Mouse (Mus musculus): Measurements from ENCODE around the gene Ahnak. TPM values are rescaled to one million over a fixed set of nuclear protein-coding genes. Genes with fewer than 3 reads are reported as not detected.
A peak's percentile ranks its signal among the peaks of the same experiment; 100 is the strongest.

Ahnak gene
- polyA plus RNA-seq, 1 experiment from 2014 or later, result 3.5 TPM

GRCm38 (mm10) chr19:9105101-9105685 lies 116.1 kb downstream of the Ahnak start:
- Histone ChIP-seq H3K9me3 (ENCODE audit: low read length) (no peaks in the 10 kb centered on the region), H3K4me1 (ENCODE audit: insufficient read depth) (peaks cover 4% of the 10 kb centered on the region), H3K27ac (ENCODE audit: low read depth) (no peak overlapping the region), H3K9ac (replicated peaks) (no peak overlapping the region), H3K4me2 (ENCODE audit: low read depth, low read length) (no peak overlapping the region), H3K27me3 (ENCODE audit: insufficient read depth, low read length) (no peaks in the 10 kb centered on the region), H3K36me3 (replicated peaks; ENCODE audit: insufficient read depth, low read length) (no peaks in the 10 kb centered on the region), H3K4me3 (ENCODE audit: low read depth, low read length) (no peak overlapping the region)
- ATAC-seq, result no peak
- TF ChIP-seq EP300 (IDR thresholded peaks at IDR 0.05; ENCODE audit: low read depth) (no peak), CTCF (IDR thresholded peaks at IDR 0.05; ENCODE audit: low read depth) (no peak)
- DNase-seq, result no peak
- 72% methylated on average over 3 of the region's 3 CpGs for WGBS (ENCODE audit: insufficient replicate concordance)

- Histone ChIP-seq H3K36me3 (replicated peaks; ENCODE audit: insufficient read depth, low read length) (no peaks in the 10 kb centered on the region), H3K4me2 (ENCODE audit: low read depth, low read length) (no peak overlapping the region), H3K4me1 (ENCODE audit: insufficient read depth) (peaks cover 4% of the 10 kb centered on the region), H3K4me3 (ENCODE audit: low read depth, low read length) (no peak overlapping the region), H3K9ac (replicated peaks) (no peak overlapping the region), H3K27me3 (ENCODE audit: insufficient read depth, low read length) (no peaks in the 10 kb centered on the region), H3K9me3 (ENCODE audit: low read length) (no peaks in the 10 kb centered on the region), H3K27ac (ENCODE audit: low read depth) (no peak overlapping the region)
- no peak for TF ChIP-seq EP300 (IDR thresholded peaks at IDR 0.05; ENCODE audit: low read depth)
- TF ChIP-seq CTCF (IDR thresholded peaks at IDR 0.05; ENCODE audit: low read depth), result no peak
- ATAC-seq (no peak), DNase-seq (no peak)
- 67% methylated on average over 5 of the region's 5 CpGs for WGBS (ENCODE audit: insufficient replicate concordance)
Measured at GRCm38 (mm10) chr19:9106096-9106495, 117.0 kb downstream of the Ahnak start.

GRCm38 (mm10) chr19:9106751-9107378 lies 117.8 kb downstream of the Ahnak start:
- Histone ChIP-seq H3K27me3 (ENCODE audit: insufficient read depth, low read length) (no peaks in the 10 kb centered on the region), H3K9ac (replicated peaks) (no peak overlapping the region), H3K4me1 (ENCODE audit: insufficient read depth) (peaks cover 4% of the 10 kb centered on the region), H3K9me3 (ENCODE audit: low read length) (no peaks in the 10 kb centered on the region), H3K4me3 (ENCODE audit: low read depth, low read length) (no peak overlapping the region), H3K36me3 (replicated peaks; ENCODE audit: insufficient read depth, low read length) (no peaks in the 10 kb centered on the region), H3K27ac (ENCODE audit: low read depth) (no peak overlapping the region; the same call in 1 of the 2 replicates), H3K4me2 (ENCODE audit: low read depth, low read length) (no peak overlapping the region)
- ATAC-seq, result peak; percentile 61
- 37% methylated on average over 4 of the region's 4 CpGs for WGBS (ENCODE audit: insufficient replicate concordance)
- TF ChIP-seq CTCF (IDR thresholded peaks at IDR 0.05; ENCODE audit: low read depth) (no peak), EP300 (IDR thresholded peaks at IDR 0.05; ENCODE audit: low read depth) (no peak)
- no peak for DNase-seq

- no peak for DNase-seq
- H3K4me2 ChIP-seq (ENCODE audit: low read depth, low read length), result no peak overlapping the region
- TF ChIP-seq CTCF (IDR thresholded peaks at IDR 0.05; ENCODE audit: low read depth), result no peak
- no peak for TF ChIP-seq EP300 (IDR thresholded peaks at IDR 0.05; ENCODE audit: low read depth)
- H3K27ac ChIP-seq (ENCODE audit: low read depth), result no peak overlapping the region; the same call in 1 of the 2 replicates
- H3K27me3 ChIP-seq (ENCODE audit: insufficient read depth, low read length), result no peaks in the 10 kb centered on the region
- peaks cover 4% of the 10 kb centered on the region for H3K4me1 ChIP-seq (ENCODE audit: insufficient read depth)
- no peak overlapping the region for H3K4me3 ChIP-seq (ENCODE audit: low read depth, low read length)
- H3K9me3 ChIP-seq (ENCODE audit: low read length), result no peaks in the 10 kb centered on the region
- 60% methylated on average over 1 of the region's 1 CpGs for WGBS (ENCODE audit: insufficient replicate concordance)
- ATAC-seq, result peak; percentile 66
- no peaks in the 10 kb centered on the region for H3K36me3 ChIP-seq (replicated peaks; ENCODE audit: insufficient read depth, low read length)
- no peak overlapping the region for H3K9ac ChIP-seq (replicated peaks)
Measured at GRCm38 (mm10) chr19:9107379-9107755, 118.3 kb downstream of the Ahnak start.

GRCm38 (mm10) chr19:9108536-9108935 lies 119.5 kb downstream of the Ahnak start:
- H3K4me1 ChIP-seq (ENCODE audit: insufficient read depth), result peaks cover 4% of the 10 kb centered on the region
- no peak for ATAC-seq

GRCm38 (mm10) chr19:9110182-9110869 lies 121.2 kb downstream of the Ahnak start:
- DNase-seq (no peak), ATAC-seq (peak; percentile 70)
- Histone ChIP-seq H3K9me3 (ENCODE audit: low read length) (no peaks in the 10 kb centered on the region), H3K4me1 (ENCODE audit: insufficient read depth) (peaks cover 4% of the 10 kb centered on the region), H3K4me2 (ENCODE audit: low read depth, low read length) (no peak overlapping the region), H3K27ac (ENCODE audit: low read depth) (no peak overlapping the region), H3K27me3 (ENCODE audit: insufficient read depth, low read length) (no peaks in the 10 kb centered on the region), H3K36me3 (replicated peaks; ENCODE audit: insufficient read depth, low read length) (0 out of 2 replicates have a peak, but pooled peaks cover 7% of the 10 kb centered on the region), H3K9ac (replicated peaks) (no peak overlapping the region), H3K4me3 (ENCODE audit: low read depth, low read length) (no peak overlapping the region)
- TF ChIP-seq EP300 (IDR thresholded peaks at IDR 0.05; ENCODE audit: low read depth) (no peak), CTCF (IDR thresholded peaks at IDR 0.05; ENCODE audit: low read depth) (peak; percentile 91)
- 50% methylated on average over 4 of the region's 4 CpGs for WGBS (ENCODE audit: insufficient replicate concordance)

More at GRCm38 (mm10) chr19:9108536-9108935, 119.5 kb downstream of the Ahnak start:
- H3K27me3 ChIP-seq (ENCODE audit: insufficient read depth, low read length), result no peaks in the 10 kb centered on the region
- H3K4me2 ChIP-seq (ENCODE audit: low read depth, low read length), result no peak overlapping the region
- no peak for DNase-seq
- TF ChIP-seq EP300 (IDR thresholded peaks at IDR 0.05; ENCODE audit: low read depth) (no peak), CTCF (IDR thresholded peaks at IDR 0.05; ENCODE audit: low read depth) (no peak)
- WGBS (ENCODE audit: insufficient replicate concordance), result 76% methylated on average over 1 of the region's 1 CpGs
- H3K27ac ChIP-seq (ENCODE audit: low read depth), result no peak overlapping the region
- H3K9ac ChIP-seq (replicated peaks), result no peak overlapping the region
- H3K9me3 ChIP-seq (ENCODE audit: low read length), result no peaks in the 10 kb centered on the region
- 0 out of 2 replicates have a peak, but pooled peaks cover 5% of the 10 kb centered on the region for H3K36me3 ChIP-seq (replicated peaks; ENCODE audit: insufficient read depth, low read length)
- no peak overlapping the region for H3K4me3 ChIP-seq (ENCODE audit: low read depth, low read length)
